Mouse (Mus musculus) liver, embryonic 14.5 days (tissue): Measurements from ENCODE around the gene Tnfsf13.

Experiments used
- CTCF ChIP-seq: IDR thresholded peaks from 2 replicates; pipeline ENCODE4 v1.5.1; 2016; ENCODE audit warnings: antibody characterized with exemption, low read depth, control low read depth
- EP300 ChIP-seq: IDR thresholded peaks from 2 replicates; pipeline ENCODE4 v1.6.1; 2016; ENCODE audit warnings: antibody characterized with exemption, low read depth

- TF ChIP-seq EP300 (no peak), CTCF (no peak)
Observed at GRCm38 (mm10) chr11:69665457-69665960, 20.1 kb downstream of the Tnfsf13 start.
